Mouse (Mus musculus): Measurements from ENCODE around the gene Tsc22d3. TPM values are rescaled to one million over a fixed set of nuclear protein-coding genes. Genes with fewer than 3 reads are reported as not detected.

Gene Tsc22d3
- polyA plus RNA-seq, 1 experiment from 2014 or later = 80.3 TPM

GRCm38 (mm10) chrX:140527231-140527630 is 73.2 kb downstream of the Tsc22d3 start:
- Histone ChIP-seq H3K4me2 (replicated peaks; ENCODE audit: low read depth) (no peak overlapping the region), H3K9ac (ENCODE audit: low read depth, low read length) (no peak overlapping the region), H3K4me3 (ENCODE audit: low read depth, low read length) (no peak overlapping the region), H3K4me1 (replicated peaks; ENCODE audit: control insufficient read depth, insufficient read depth, low read length) (0 out of 2 replicates have a peak, but pooled peaks cover 2% of the 10 kb centered on the region), H3K9me3 (ENCODE audit: control insufficient read depth) (no peaks in the 10 kb centered on the region), H3K36me3 (ENCODE audit: control insufficient read depth, insufficient read depth) (no peaks in the 10 kb centered on the region), H3K27me3 (replicated peaks; ENCODE audit: control insufficient read depth, insufficient read depth, low read length) (no peaks in the 10 kb centered on the region), H3K27ac (ENCODE audit: low read depth, low read length) (no peak overlapping the region)
- 58% methylated on average over 6 of the region's 6 CpGs for WGBS
- ATAC-seq = no peak
- TF ChIP-seq CTCF (IDR thresholded peaks at IDR 0.05; ENCODE audit: low read depth) = no peak

- Histone ChIP-seq H3K27me3 (replicated peaks; ENCODE audit: control insufficient read depth, insufficient read depth, low read length) (no peaks in the 10 kb centered on the region), H3K4me3 (ENCODE audit: low read depth, low read length) (no peak overlapping the region), H3K4me1 (replicated peaks; ENCODE audit: control insufficient read depth, insufficient read depth, low read length) (0 out of 2 replicates have a peak, but pooled peaks cover 2% of the 10 kb centered on the region), H3K9me3 (ENCODE audit: control insufficient read depth) (no peaks in the 10 kb centered on the region), H3K27ac (ENCODE audit: low read depth, low read length) (no peak overlapping the region; the same call in 1 of the 2 replicates), H3K4me2 (replicated peaks; ENCODE audit: low read depth) (no peak overlapping the region), H3K36me3 (ENCODE audit: control insufficient read depth, insufficient read depth) (no peaks in the 10 kb centered on the region), H3K9ac (ENCODE audit: low read depth, low read length) (no peak overlapping the region)
- TF ChIP-seq CTCF (IDR thresholded peaks at IDR 0.05; ENCODE audit: low read depth) = no peak
- WGBS = 71% methylated on average over 5 of the region's 5 CpGs
- peak; percentile 81 for ATAC-seq
These were observed 74.2 kb downstream of the Tsc22d3 start for GRCm38 (mm10) chrX:140526253-140526618.

GRCm38 (mm10) chrX:140525604-140526252 is 74.7 kb downstream of the Tsc22d3 start:
- Histone ChIP-seq H3K9ac (ENCODE audit: low read depth, low read length) (no peak overlapping the region), H3K9me3 (ENCODE audit: control insufficient read depth) (no peaks in the 10 kb centered on the region), H3K36me3 (ENCODE audit: control insufficient read depth, insufficient read depth) (no peaks in the 10 kb centered on the region), H3K4me3 (ENCODE audit: low read depth, low read length) (no peak overlapping the region), H3K27me3 (replicated peaks; ENCODE audit: control insufficient read depth, insufficient read depth, low read length) (no peaks in the 10 kb centered on the region), H3K4me2 (replicated peaks; ENCODE audit: low read depth) (no peak overlapping the region), H3K27ac (ENCODE audit: low read depth, low read length) (no peak overlapping the region; the same call in 1 of the 2 replicates), H3K4me1 (replicated peaks; ENCODE audit: control insufficient read depth, insufficient read depth, low read length) (0 out of 2 replicates have a peak, but pooled peaks cover 2% of the 10 kb centered on the region)
- 79% methylated on average over 7 of the region's 7 CpGs for WGBS
- ATAC-seq = peak; percentile 75
- no peak for TF ChIP-seq CTCF (IDR thresholded peaks at IDR 0.05; ENCODE audit: low read depth)

- Histone ChIP-seq H3K9ac (ENCODE audit: low read depth, low read length) (no peak overlapping the region), H3K27me3 (replicated peaks; ENCODE audit: control insufficient read depth, insufficient read depth, low read length) (no peaks in the 10 kb centered on the region), H3K9me3 (ENCODE audit: control insufficient read depth) (no peaks in the 10 kb centered on the region), H3K4me3 (ENCODE audit: low read depth, low read length) (no peak overlapping the region), H3K36me3 (ENCODE audit: control insufficient read depth, insufficient read depth) (no peaks in the 10 kb centered on the region), H3K4me2 (replicated peaks; ENCODE audit: low read depth) (no peak overlapping the region), H3K4me1 (replicated peaks; ENCODE audit: control insufficient read depth, insufficient read depth, low read length) (no peaks in the 10 kb centered on the region), H3K27ac (ENCODE audit: low read depth, low read length) (no peak overlapping the region)
- whole genome bisulfite sequencing = 90% methylated on average over 5 of the region's 5 CpGs
- ATAC-seq = no peak
- TF ChIP-seq CTCF (IDR thresholded peaks at IDR 0.05; ENCODE audit: low read depth) = no peak
These were observed 76.2 kb downstream of the Tsc22d3 start for GRCm38 (mm10) chrX:140524231-140524630.

- Histone ChIP-seq H3K36me3 (ENCODE audit: control insufficient read depth, insufficient read depth) (no peaks in the 10 kb centered on the region), H3K4me2 (replicated peaks; ENCODE audit: low read depth) (no peak overlapping the region), H3K4me3 (ENCODE audit: low read depth, low read length) (no peak overlapping the region), H3K4me1 (replicated peaks; ENCODE audit: control insufficient read depth, insufficient read depth, low read length) (no peaks in the 10 kb centered on the region), H3K9me3 (ENCODE audit: control insufficient read depth) (no peaks in the 10 kb centered on the region), H3K27ac (ENCODE audit: low read depth, low read length) (no peak overlapping the region), H3K27me3 (replicated peaks; ENCODE audit: control insufficient read depth, insufficient read depth, low read length) (no peaks in the 10 kb centered on the region), H3K9ac (ENCODE audit: low read depth, low read length) (no peak overlapping the region)
- 48% methylated on average over 14 of the region's 14 CpGs for WGBS
- ATAC-seq = no peak
- peak; percentile 46 for TF ChIP-seq CTCF (IDR thresholded peaks at IDR 0.05; ENCODE audit: low read depth)
These were observed 78.2 kb downstream of the Tsc22d3 start for GRCm38 (mm10) chrX:140522071-140522765.

- Histone ChIP-seq H3K4me3 (ENCODE audit: low read depth, low read length) (no peak overlapping the region), H3K4me1 (replicated peaks; ENCODE audit: control insufficient read depth, insufficient read depth, low read length) (no peaks in the 10 kb centered on the region), H3K36me3 (ENCODE audit: control insufficient read depth, insufficient read depth) (no peaks in the 10 kb centered on the region), H3K27me3 (replicated peaks; ENCODE audit: control insufficient read depth, insufficient read depth, low read length) (no peaks in the 10 kb centered on the region), H3K9me3 (ENCODE audit: control insufficient read depth) (no peaks in the 10 kb centered on the region), H3K4me2 (replicated peaks; ENCODE audit: low read depth) (peak overlapping the region; percentile 51), H3K27ac (ENCODE audit: low read depth, low read length) (peak overlapping the region; percentile 66), H3K9ac (ENCODE audit: low read depth, low read length) (no peak overlapping the region)
- TF ChIP-seq CTCF (IDR thresholded peaks at IDR 0.05; ENCODE audit: low read depth) = no peak
- ATAC-seq = peak; percentile 94
- WGBS = 23% methylated on average over 25 of the region's 25 CpGs
These were observed 80.0 kb downstream of the Tsc22d3 start for GRCm38 (mm10) chrX:140520146-140521102.
